Mouse (Mus musculus): ENCODE data around the gene Ddrgk1.

GRCm38 (mm10) chr2:130707057-130707456, 42.6 kb upstream of the Ddrgk1 start:
- TF ChIP-seq GATA1 (IDR thresholded peaks at IDR 0.05; ENCODE audit: low read length) (no peak), TAL1 (IDR thresholded peaks at IDR 0.05; ENCODE audit: low read length) (no peak)

Measured in erythroblast, embryonic 14.5 days (primary cell).